Mouse (Mus musculus) ES-Bruce4 (cell line): ENCODE measurements around the gene Atp1a4. TPM values are rescaled to one million over a fixed set of nuclear protein-coding genes. Genes with fewer than 3 reads are reported as not detected.

Source experiments
- H3K27ac ChIP-seq: 2 replicates; pipeline ENCODE4 v1.5.1; 2012; ENCODE audit warnings: low read length, inconsistent platforms; ENCODE audit not compliant: insufficient read depth
- H3K27me3 ChIP-seq: 2 replicates; pipeline ENCODE4 v1.6.1; 2012; ENCODE audit warnings: mild to moderate bottlenecking, low read length, inconsistent platforms; ENCODE audit not compliant: control insufficient read depth, poor library complexity, insufficient read depth, severe bottlenecking
- H3K36me3 ChIP-seq: 2 replicates; pipeline ENCODE4 v1.6.1; 2012; ENCODE audit warnings: inconsistent platforms, mild to moderate bottlenecking, low read length, moderate library complexity; ENCODE audit not compliant: control insufficient read depth, poor library complexity, insufficient read depth, severe bottlenecking
- H3K4me1 ChIP-seq: one replicate; pipeline ENCODE4 v1.8.1; 2011; ENCODE audit warnings: low read length; ENCODE audit not compliant: control insufficient read depth, insufficient read depth
- H3K4me3 ChIP-seq: 2 replicates; pipeline ENCODE4 v1.5.1; 2011; ENCODE audit warnings: low read depth, mild to moderate bottlenecking, low read length
- H3K9ac ChIP-seq: 2 replicates; pipeline ENCODE4 v1.6.1; 2012; ENCODE audit warnings: low read depth, mild to moderate bottlenecking, inconsistent platforms; ENCODE audit not compliant: poor library complexity, severe bottlenecking
- H3K9me3 ChIP-seq: replicated peaks from 2 replicates; pipeline ENCODE4 v1.6.1; 2012; ENCODE audit warnings: mild to moderate bottlenecking, low read length, inconsistent platforms; ENCODE audit not compliant: control insufficient read depth, poor library complexity, insufficient read depth, severe bottlenecking
- CTCF ChIP-seq: IDR thresholded peaks from one replicate; pipeline ENCODE4 v1.8.1; 2011; ENCODE audit warnings: low read depth, low read length
- EP300 ChIP-seq: IDR thresholded peaks from 2 replicates; pipeline ENCODE4 v1.6.1; 2011; ENCODE audit warnings: low read depth, low read length; ENCODE audit not compliant: insufficient read depth
- POLR2A ChIP-seq: IDR thresholded peaks from one replicate; pipeline ENCODE4 v1.8.1; 2011; ENCODE audit warnings: low read length; ENCODE audit not compliant: insufficient read depth
- polyA plus RNA-seq: library from polyadenylated mRNA; stranded (reverse); fragments of >200 nt; gene quantifications from 2 replicates; pipeline ENCODE4 v1.2.4, GENCODE M21; 2011; ENCODE audit warnings: low read depth; ENCODE audit not compliant: missing spikeins, insufficient read depth, insufficient read length

Atp1a4 gene
- polyA plus RNA-seq, 1 experiment, result not detected

- Histone ChIP-seq H3K36me3 (no peaks in the 10 kb centered on the region), H3K9ac (no peak overlapping the region), H3K27me3 (no peaks in the 10 kb centered on the region), H3K4me3 (no peak overlapping the region), H3K4me1 (peaks cover 3% of the 10 kb centered on the region), H3K9me3 (no peaks in the 10 kb centered on the region), H3K27ac (no peak overlapping the region)
- TF ChIP-seq CTCF, result no peak
- TF ChIP-seq EP300, result no peak
- TF ChIP-seq POLR2A, result no peak
Measured at GRCm38 (mm10) chr1:172240945-172241708, 17.1 kb downstream of the Atp1a4 start.

GRCm38 (mm10) chr1:172229215-172229614 lies 29.0 kb downstream of the Atp1a4 start:
- H3K9me3 ChIP-seq, result no peaks in the 10 kb centered on the region
- H3K36me3 ChIP-seq, result no peaks in the 10 kb centered on the region
- no peaks in the 10 kb centered on the region for H3K4me1 ChIP-seq
- no peaks in the 10 kb centered on the region for H3K27me3 ChIP-seq
- no peak overlapping the region for H3K27ac ChIP-seq
- TF ChIP-seq POLR2A, result no peak
- TF ChIP-seq EP300, result no peak
- no peak for TF ChIP-seq CTCF
- H3K4me3 ChIP-seq, result no peak overlapping the region
- no peak overlapping the region for H3K9ac ChIP-seq

GRCm38 (mm10) chr1:172228209-172228608 lies 30.0 kb downstream of the Atp1a4 start:
- TF ChIP-seq CTCF, result no peak
- TF ChIP-seq POLR2A, result no peak
- no peak for TF ChIP-seq EP300
- Histone ChIP-seq H3K27ac (no peak overlapping the region), H3K9me3 (no peaks in the 10 kb centered on the region), H3K36me3 (no peaks in the 10 kb centered on the region), H3K27me3 (no peaks in the 10 kb centered on the region), H3K4me1 (no peaks in the 10 kb centered on the region), H3K4me3 (no peak overlapping the region), H3K9ac (no peak overlapping the region)

- H3K4me3 ChIP-seq, result no peak overlapping the region
- no peak for TF ChIP-seq CTCF
- no peak for TF ChIP-seq POLR2A
- no peak for TF ChIP-seq EP300
- peaks cover 4% of the 10 kb centered on the region for H3K4me1 ChIP-seq
- no peaks in the 10 kb centered on the region for H3K9me3 ChIP-seq
- no peak overlapping the region for H3K9ac ChIP-seq
- no peaks in the 10 kb centered on the region for H3K27me3 ChIP-seq
- H3K27ac ChIP-seq, result no peak overlapping the region
- no peaks in the 10 kb centered on the region for H3K36me3 ChIP-seq
Measured at GRCm38 (mm10) chr1:172221297-172222063, 36.7 kb downstream of the Atp1a4 start.

- no peaks in the 10 kb centered on the region for H3K36me3 ChIP-seq
- H3K9ac ChIP-seq, result no peak overlapping the region
- H3K4me1 ChIP-seq, result peaks cover 4% of the 10 kb centered on the region
- H3K9me3 ChIP-seq, result no peaks in the 10 kb centered on the region
- no peaks in the 10 kb centered on the region for H3K27me3 ChIP-seq
- no peak overlapping the region for H3K4me3 ChIP-seq
- no peak for TF ChIP-seq CTCF
- no peak for TF ChIP-seq EP300
- no peak for TF ChIP-seq POLR2A
- H3K27ac ChIP-seq, result no peak overlapping the region
Measured at GRCm38 (mm10) chr1:172220414-172220813, 37.8 kb downstream of the Atp1a4 start.
